Mouse (Mus musculus) erythroblast, embryonic 14.5 days (primary cell): Measurements from ENCODE around the gene Tmem132d.

Source experiments
- GATA1 ChIP-seq: IDR thresholded peaks from 2 replicates; pipeline ENCODE4 v1.6.1; 2012; ENCODE audit warnings: low read length, inconsistent platforms, mixed read lengths
- TAL1 ChIP-seq: IDR thresholded peaks from 3 replicates; pipeline ENCODE4 v1.6.1; 2012; ENCODE audit warnings: low read length, inconsistent platforms, mixed read lengths

DNA sequence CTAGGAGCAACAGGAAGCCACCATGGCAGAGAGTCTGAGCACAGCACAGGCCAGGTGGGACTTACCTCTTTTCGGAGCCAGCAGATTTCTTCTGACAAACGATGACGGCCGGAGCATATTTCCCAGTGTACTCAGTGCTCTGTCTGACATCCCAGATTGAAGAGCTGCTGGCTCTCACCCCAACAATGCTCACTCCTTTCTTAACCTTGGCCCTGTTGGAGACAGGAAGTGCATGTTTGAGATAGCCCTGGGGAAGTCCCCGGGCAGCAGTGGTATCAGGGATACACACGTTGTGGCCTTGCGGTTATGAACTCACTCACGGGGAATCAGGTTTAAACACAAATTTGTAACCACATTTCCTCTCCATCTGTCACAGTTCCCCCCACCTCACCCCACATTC, 296.1 kb downstream of the Tmem132d start:
- TF ChIP-seq GATA1 (no peak), TAL1 (no peak)
